Comparison of ENCODE assay signal across 8 mouse cellular contexts in the genomic region with DNA sequence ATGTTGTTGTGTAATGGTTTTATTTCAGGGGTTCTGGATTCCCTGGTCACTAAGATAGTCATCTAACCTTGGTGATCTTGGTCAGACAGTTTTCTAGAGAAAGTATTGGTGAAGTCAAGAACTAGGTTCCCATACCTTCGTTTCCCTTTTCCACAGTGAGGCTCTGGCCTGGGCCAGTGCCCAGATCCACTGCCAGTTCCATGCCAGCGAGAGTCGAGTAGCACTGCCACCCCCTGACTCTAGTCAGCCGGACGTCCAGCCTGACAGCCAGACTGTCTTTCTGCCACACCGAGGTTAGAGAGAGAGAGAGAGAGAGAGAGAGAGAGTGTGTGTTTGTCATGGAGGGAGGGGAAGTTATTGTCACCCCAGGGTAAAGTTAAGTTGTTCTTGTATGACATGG. TPM values are rescaled to one million over a fixed set of nuclear protein-coding genes. Genes with fewer than 3 reads are reported as not detected.
A peak's percentile ranks its signal among the peaks of the same experiment; 100 is the strongest.
DNase-seq lines count a peak whose midpoint lies in the region; ATAC-seq lines count a peak whose summit lies in the region.

No protein-coding gene starts in this region.

- no peak for DNase-seq in kidney, postnatal 4 days
- no peak for DNase-seq in embryonic facial prominence, embryonic 10.5 days (ENCODE audit: low spot score)
- DNase-seq in left cerebral cortex, postnatal 25 days (ENCODE audit: low spot score in 2 of 2): no peak
- no peak for DNase-seq in natural killer cell, adult 2 months (ENCODE audit: low spot score in 2 of 2)
- no peak for DNase-seq in layer of hippocampus, adult 9-10 months (ENCODE audit: low spot score)

- peaks cover 53% of the 10 kb centered on the region for H3K4me1 ChIP-seq in kidney, embryonic 15.5 days
- peaks cover 52% of the 10 kb centered on the region for H3K4me1 ChIP-seq in embryonic facial prominence, embryonic 10.5 days
- H3K4me1 ChIP-seq in hindbrain, embryonic 15.5 days (replicated peaks): peaks cover 47% of the 10 kb centered on the region
- H3K4me1 ChIP-seq in midbrain, embryonic 15.5 days: peaks cover 40% of the 10 kb centered on the region

- peak overlapping the region; percentile 81 for H3K4me2 ChIP-seq in kidney, embryonic 15.5 days
- H3K4me2 ChIP-seq in hindbrain, embryonic 15.5 days: peak overlapping the region; percentile 96
- H3K4me2 ChIP-seq in midbrain, embryonic 15.5 days: peak overlapping the region; percentile 96

- peak overlapping the region; percentile 62 for H3K4me3 ChIP-seq in kidney, embryonic 15.5 days (replicated peaks)
- H3K4me3 ChIP-seq in embryonic facial prominence, embryonic 10.5 days: peak overlapping the region; percentile 95
- peak overlapping the region; percentile 88 for H3K4me3 ChIP-seq in hindbrain, embryonic 15.5 days
- H3K4me3 ChIP-seq in midbrain, embryonic 15.5 days: peak overlapping the region; percentile 89

- no peaks in the 10 kb centered on the region for H3K27me3 ChIP-seq in kidney, embryonic 15.5 days
- H3K27me3 ChIP-seq in embryonic facial prominence, embryonic 10.5 days (replicated peaks; ENCODE audit: low read depth, poor library complexity, severe bottlenecking): no peaks in the 10 kb centered on the region
- H3K27me3 ChIP-seq in hindbrain, embryonic 15.5 days: no peaks in the 10 kb centered on the region
- no peaks in the 10 kb centered on the region for H3K27me3 ChIP-seq in midbrain, embryonic 15.5 days (replicated peaks)

- H3K9me3 ChIP-seq in kidney, embryonic 15.5 days (replicated peaks): no peaks in the 10 kb centered on the region
- no peaks in the 10 kb centered on the region for H3K9me3 ChIP-seq in embryonic facial prominence, embryonic 10.5 days
- no peaks in the 10 kb centered on the region for H3K9me3 ChIP-seq in hindbrain, embryonic 15.5 days
- H3K9me3 ChIP-seq in midbrain, embryonic 15.5 days: no peaks in the 10 kb centered on the region

- H3K36me3 ChIP-seq in kidney, embryonic 15.5 days: peaks cover 46% of the 10 kb centered on the region
- peaks cover 53% of the 10 kb centered on the region for H3K36me3 ChIP-seq in embryonic facial prominence, embryonic 10.5 days (replicated peaks)
- peaks cover 39% of the 10 kb centered on the region for H3K36me3 ChIP-seq in hindbrain, embryonic 15.5 days
- H3K36me3 ChIP-seq in midbrain, embryonic 15.5 days (replicated peaks): peaks cover 21% of the 10 kb centered on the region

- H3K27ac ChIP-seq in kidney, embryonic 15.5 days: no peak overlapping the region
- H3K27ac ChIP-seq in embryonic facial prominence, embryonic 10.5 days (replicated peaks): no peak overlapping the region
- no peak overlapping the region for H3K27ac ChIP-seq in hindbrain, embryonic 15.5 days (replicated peaks)
- H3K27ac ChIP-seq in midbrain, embryonic 15.5 days: no peak overlapping the region

- H3K9ac ChIP-seq in kidney, embryonic 15.5 days: peak overlapping the region; percentile 5; the same call in 1 of the 2 replicates
- peak overlapping the region; percentile 90 for H3K9ac ChIP-seq in hindbrain, embryonic 15.5 days
- peak overlapping the region; percentile 81 for H3K9ac ChIP-seq in midbrain, embryonic 15.5 days

- WGBS in kidney, embryonic 15.5 days: 82% methylated on average over 6 of the region's 6 CpGs
- WGBS in embryonic facial prominence, embryonic 10.5 days: 89% methylated on average over 6 of the region's 6 CpGs
- 77% methylated on average over 6 of the region's 6 CpGs for WGBS in hindbrain, embryonic 15.5 days
- WGBS in midbrain, embryonic 15.5 days: 75% methylated on average over 6 of the region's 6 CpGs

- intact Hi-C loops in left cerebral cortex, postnatal 25 days (cut with DNase I): loop anchor here (5.0 kb wide), 1 partner anchor 137 kb away; the partner anchor contains the start of gene Tesk1

- no peak for ATAC-seq in kidney, embryonic 15.5 days (replicated peaks; ENCODE audit: low FRiP score)
- no peak for ATAC-seq in hindbrain, embryonic 15.5 days (ENCODE audit: low FRiP score, low read depth)
- ATAC-seq in midbrain, embryonic 15.5 days (replicated peaks): no peak

RNA-seq across cellular contexts. Expression of gene Gba2, which starts 1.1 kb away (rescaled TPM):
- 20.4 and 22.7 TPM in 2 replicates for polyA plus RNA-seq in kidney, embryonic 15.5 days (2015; fragmentation: Nextera tagmentation; extraction: Ambion mirVana)
- 26.6 and 28.0 TPM in 2 replicates for polyA plus RNA-seq in embryonic facial prominence, embryonic 10.5 days (2016; fragmentation: Nextera tagmentation; extraction: Ambion mirVana)
- polyA plus RNA-seq in hindbrain, embryonic 15.5 days (2015; fragmentation: Nextera tagmentation; extraction: Ambion mirVana): 55.3 and 63.4 TPM in 2 replicates
- polyA plus RNA-seq in midbrain, embryonic 15.5 days (2015; fragmentation: Nextera tagmentation; extraction: Ambion mirVana): 67.9 and 71.0 TPM in 2 replicates
- 10 to 100 TPM; 65.9 to 69.4 TPM for total RNA-seq in left cerebral cortex, postnatal 25 days (2021)

RNA-seq across cellular contexts. Expression of gene Rgp1, which starts 1.2 kb away (rescaled TPM):
- 29.3 and 30.7 TPM in 2 replicates for polyA plus RNA-seq in kidney, embryonic 15.5 days (2015; fragmentation: Nextera tagmentation; extraction: Ambion mirVana)
- 17.5 and 18.8 TPM in 2 replicates for polyA plus RNA-seq in embryonic facial prominence, embryonic 10.5 days (2016; fragmentation: Nextera tagmentation; extraction: Ambion mirVana)
- polyA plus RNA-seq in hindbrain, embryonic 15.5 days (2015; fragmentation: Nextera tagmentation; extraction: Ambion mirVana): 18.8 and 22.8 TPM in 2 replicates
- polyA plus RNA-seq in midbrain, embryonic 15.5 days (2015; fragmentation: Nextera tagmentation; extraction: Ambion mirVana): 24.8 and 25.7 TPM in 2 replicates
- total RNA-seq in left cerebral cortex, postnatal 25 days (2021): 10 to 100 TPM; 44.3 to 46.7 TPM

RNA-seq across cellular contexts. Expression of gene Msmp, which starts 4.6 kb away (rescaled TPM):
- polyA plus RNA-seq in kidney, embryonic 15.5 days (2015; fragmentation: Nextera tagmentation; extraction: Ambion mirVana): 1.3 and 2.6 TPM in 2 replicates
- 0.34 and 0.99 TPM in 2 replicates for polyA plus RNA-seq in embryonic facial prominence, embryonic 10.5 days (2016; fragmentation: Nextera tagmentation; extraction: Ambion mirVana)
- 1.2 and 1.6 TPM in 2 replicates for polyA plus RNA-seq in hindbrain, embryonic 15.5 days (2015; fragmentation: Nextera tagmentation; extraction: Ambion mirVana)
- polyA plus RNA-seq in midbrain, embryonic 15.5 days (2015; fragmentation: Nextera tagmentation; extraction: Ambion mirVana): 1.3 and 1.9 TPM in 2 replicates
- total RNA-seq in left cerebral cortex, postnatal 25 days (2021): under 1 TPM in 1 of 2 experiments, not detected in 1; 0.50 TPM

RNA-seq across cellular contexts. Expression of gene Tln1, which starts 17.2 kb away (rescaled TPM):
- polyA plus RNA-seq in kidney, embryonic 15.5 days (2015; fragmentation: Nextera tagmentation; extraction: Ambion mirVana): 71.8 and 81.0 TPM in 2 replicates
- polyA plus RNA-seq in embryonic facial prominence, embryonic 10.5 days (2016; fragmentation: Nextera tagmentation; extraction: Ambion mirVana): 53.1 and 53.5 TPM in 2 replicates
- 66.2 and 69.2 TPM in 2 replicates for polyA plus RNA-seq in hindbrain, embryonic 15.5 days (2015; fragmentation: Nextera tagmentation; extraction: Ambion mirVana)
- 58.8 and 61.0 TPM in 2 replicates for polyA plus RNA-seq in midbrain, embryonic 15.5 days (2015; fragmentation: Nextera tagmentation; extraction: Ambion mirVana)
- 10 to 100 TPM; 51.7 to 53.4 TPM for total RNA-seq in left cerebral cortex, postnatal 25 days (2021)

RNA-seq across cellular contexts. Expression of gene Creb3, which starts 17.6 kb away (rescaled TPM):
- 61.6 and 66.4 TPM in 2 replicates for polyA plus RNA-seq in kidney, embryonic 15.5 days (2015; fragmentation: Nextera tagmentation; extraction: Ambion mirVana)
- 35.7 and 36.0 TPM in 2 replicates for polyA plus RNA-seq in embryonic facial prominence, embryonic 10.5 days (2016; fragmentation: Nextera tagmentation; extraction: Ambion mirVana)
- polyA plus RNA-seq in hindbrain, embryonic 15.5 days (2015; fragmentation: Nextera tagmentation; extraction: Ambion mirVana): 76.8 and 79.5 TPM in 2 replicates
- polyA plus RNA-seq in midbrain, embryonic 15.5 days (2015; fragmentation: Nextera tagmentation; extraction: Ambion mirVana): 82.7 and 94.0 TPM in 2 replicates
- total RNA-seq in left cerebral cortex, postnatal 25 days (2021): 10 to 100 TPM; 77.0 to 77.3 TPM

Comparison
In these comparisons a context has a peak if more than half of its experiments do, and no peak if none do; other contexts are left out.
1. H3K9ac ChIP-seq: peak in every context shown above with its lines; median percentile 90 in hindbrain, embryonic 15.5 days; 81 in midbrain, embryonic 15.5 days; 5 in kidney, embryonic 15.5 days.